Mouse (Mus musculus) thymus, postnatal 14 days (tissue): ENCODE data around the gene Slc39a7.
A peak's percentile ranks its signal among the peaks of the same experiment; 100 is the strongest.
"Not testable (repeated sequence)": the region's sequence is repeated elsewhere in the genome, so short reads cannot be mapped to it uniquely, and the experiment has no call there.

Source experiments
- DNase-seq: peaks from one replicate; pipeline ENCODE4 v3.0.0; 2021

Gene Slc39a7

DNA sequence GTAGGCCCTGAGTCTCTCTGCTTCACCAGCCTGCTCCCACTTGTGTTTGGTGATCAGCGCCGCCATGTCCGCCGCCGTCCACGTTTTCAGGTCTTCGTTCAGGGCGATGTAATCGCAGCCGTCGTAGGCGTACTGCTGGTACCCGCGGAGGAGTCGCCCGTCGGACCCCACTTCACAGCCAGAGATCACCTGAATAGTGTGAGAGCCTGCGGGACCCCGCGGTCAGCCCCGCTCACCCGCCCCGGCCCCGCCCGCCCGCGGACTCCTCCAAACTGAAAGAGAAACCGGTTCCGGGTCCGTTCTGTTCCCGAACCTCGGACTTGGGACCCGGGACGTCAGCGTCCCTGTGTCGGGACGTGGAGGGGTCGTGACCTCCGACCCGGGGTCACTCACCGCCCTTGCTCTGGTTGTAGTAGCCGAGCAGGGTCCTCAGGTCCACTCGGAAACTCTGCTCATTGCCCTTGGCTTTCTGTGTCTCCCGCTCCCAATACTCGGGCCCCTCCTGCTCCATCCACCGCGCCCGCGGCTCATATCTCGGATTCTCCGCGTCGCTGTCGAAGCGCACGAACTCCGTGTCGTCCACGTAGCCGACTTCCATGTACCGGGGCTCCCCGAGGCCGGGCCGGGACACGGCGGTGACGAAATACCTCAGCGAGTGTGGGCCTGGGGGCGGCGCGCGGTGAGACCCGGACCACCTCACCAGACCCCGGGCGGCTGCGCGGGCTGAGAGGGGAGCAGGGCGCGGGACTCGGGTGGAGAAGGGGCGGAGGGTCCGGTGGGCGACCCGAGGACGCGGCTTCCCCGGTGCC is 31.9 kb downstream of the Slc39a7 start:
- DNase-seq, result peak; percentile 26

DNA sequence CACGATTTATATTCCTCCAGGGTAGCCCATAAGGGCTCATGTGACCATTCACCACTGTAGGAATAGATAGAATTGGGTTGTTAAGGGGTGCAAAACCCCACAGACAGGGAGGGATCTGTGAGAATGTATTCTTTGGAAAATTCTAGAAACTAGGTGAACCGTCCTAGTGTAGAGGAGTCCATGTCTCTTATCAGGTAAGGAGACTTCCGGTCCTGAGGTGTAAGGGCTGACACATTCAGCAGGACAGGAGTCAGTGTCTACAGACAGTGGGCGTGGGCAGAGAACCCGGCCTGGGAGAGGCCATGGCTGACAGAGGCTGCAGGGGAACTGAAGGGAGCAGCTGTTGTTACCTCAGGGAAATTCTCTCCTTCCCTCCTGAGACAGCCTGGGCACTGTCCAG is 32.8 kb downstream of the Slc39a7 start:
- DNase-seq, result not testable (repeated sequence)

DNA sequence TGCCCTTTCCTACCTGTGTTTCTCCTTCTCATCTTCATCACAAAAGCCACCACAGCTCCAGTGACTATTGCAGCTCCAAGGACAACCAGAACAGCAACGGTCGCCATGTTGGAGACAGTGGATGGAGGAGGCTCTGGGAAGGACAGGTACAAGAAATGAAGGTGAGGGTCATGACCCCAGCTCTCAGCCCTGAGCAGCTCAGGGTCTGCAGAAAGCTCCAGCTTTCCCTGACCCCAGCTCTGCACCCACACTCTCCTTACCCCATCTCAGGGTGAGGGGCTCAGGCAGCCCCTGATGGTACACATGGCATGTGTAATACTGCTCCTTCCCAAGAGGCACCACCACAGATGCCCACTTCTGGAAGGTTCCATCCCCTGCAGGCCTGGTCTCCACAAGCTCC is 34.5 kb downstream of the Slc39a7 start:
- DNase-seq, result not testable (repeated sequence)

DNA sequence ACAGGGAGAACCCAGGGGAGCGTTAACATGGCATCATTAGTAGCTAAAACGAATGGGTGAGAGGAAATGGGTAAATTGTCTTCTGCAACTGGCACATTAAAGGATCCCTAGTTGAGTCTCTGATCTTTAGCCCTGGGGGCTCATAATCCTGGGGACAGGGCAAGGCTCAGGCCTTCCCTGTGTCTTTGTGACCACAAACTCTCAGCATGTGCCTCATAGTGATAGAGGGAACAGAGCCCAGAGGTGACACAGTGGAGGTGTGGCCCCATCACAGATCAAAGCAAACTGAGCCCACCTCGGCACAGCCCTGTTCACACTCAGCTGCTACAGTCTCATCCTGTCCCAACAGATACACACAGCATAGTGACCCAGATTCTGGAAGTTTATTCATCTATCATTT is 35.8 kb downstream of the Slc39a7 start:
- no peak for DNase-seq

DNA sequence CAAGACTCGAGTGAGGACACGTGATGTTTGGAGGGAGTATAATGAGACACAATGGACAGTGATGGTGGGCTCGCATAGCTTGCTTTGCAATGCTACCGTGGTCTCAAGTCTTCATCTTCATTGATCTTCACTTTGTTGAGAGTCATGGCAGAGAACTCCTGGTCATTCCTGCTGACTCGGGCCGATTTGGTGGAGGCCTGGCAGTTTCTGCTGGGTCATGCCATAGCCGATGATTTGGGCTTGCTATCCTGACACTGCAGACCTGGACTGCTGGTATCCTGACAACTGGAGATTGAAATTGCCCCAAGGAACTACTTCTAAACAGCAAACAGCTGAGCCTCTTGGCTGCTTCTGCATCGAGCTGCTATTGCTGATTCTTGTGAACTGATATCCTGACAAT is 36.5 kb downstream of the Slc39a7 start:
- no peak for DNase-seq

DNA sequence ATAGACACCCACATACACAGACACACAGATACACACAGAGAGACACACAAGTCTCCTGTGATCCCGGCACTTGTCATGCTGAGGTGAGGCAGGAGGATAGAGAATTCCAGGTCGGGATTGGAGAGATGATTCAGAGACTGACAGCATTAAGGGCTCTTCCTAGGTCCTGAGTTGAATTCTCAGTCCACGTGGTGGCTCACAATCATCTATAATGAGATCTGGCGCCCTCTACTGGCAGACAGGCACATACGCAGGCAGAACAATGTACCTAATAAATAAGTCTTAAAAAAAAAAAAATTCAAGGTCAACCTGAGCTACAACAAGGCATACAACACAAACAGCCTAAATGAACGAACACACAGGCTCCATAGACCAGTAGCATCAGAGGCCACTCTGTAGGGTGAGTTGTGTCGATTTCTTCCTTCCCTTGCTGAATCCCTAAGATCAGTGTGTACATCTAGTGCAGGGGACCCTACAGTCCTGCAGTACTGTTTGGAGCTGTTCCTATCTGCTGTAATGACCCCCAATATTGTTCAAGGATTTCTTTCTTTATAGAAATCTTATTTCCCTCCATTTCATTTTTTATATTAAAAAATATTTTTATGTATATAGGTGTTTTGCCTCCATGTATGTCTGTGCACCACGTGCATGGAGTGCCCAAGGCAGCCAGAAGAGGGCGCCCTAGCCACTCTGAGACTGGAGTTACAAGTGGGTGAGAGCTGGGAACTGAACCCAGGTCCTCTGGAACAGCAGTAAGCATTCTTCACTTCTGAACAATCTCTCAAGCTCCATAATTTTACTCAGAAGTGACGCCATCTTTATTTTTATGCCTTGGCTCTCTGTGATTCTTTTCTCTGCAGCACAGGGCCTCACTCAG is 39.5 kb downstream of the Slc39a7 start:
- peak; percentile 62 for DNase-seq

DNA sequence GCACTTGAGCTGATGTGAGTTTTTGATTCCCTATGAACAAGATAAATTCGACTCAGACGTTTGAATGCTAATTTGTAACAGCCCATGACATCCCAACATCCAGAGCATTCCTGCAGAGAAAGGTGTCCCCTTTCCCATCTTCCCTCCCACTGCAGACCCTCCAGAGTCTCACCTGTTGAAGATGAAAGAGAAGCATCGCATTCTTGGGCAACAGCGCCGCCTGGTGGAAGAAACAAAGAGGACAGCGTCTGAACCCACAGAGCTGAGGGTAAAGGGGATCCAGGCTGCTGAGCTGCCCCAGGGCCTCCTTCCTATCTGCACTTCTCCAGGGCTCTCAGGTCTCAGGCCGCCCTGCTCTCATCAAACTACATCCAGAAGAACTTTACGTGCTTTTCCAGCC is 49.3 kb downstream of the Slc39a7 start:
- peak; percentile 83 for DNase-seq

DNA sequence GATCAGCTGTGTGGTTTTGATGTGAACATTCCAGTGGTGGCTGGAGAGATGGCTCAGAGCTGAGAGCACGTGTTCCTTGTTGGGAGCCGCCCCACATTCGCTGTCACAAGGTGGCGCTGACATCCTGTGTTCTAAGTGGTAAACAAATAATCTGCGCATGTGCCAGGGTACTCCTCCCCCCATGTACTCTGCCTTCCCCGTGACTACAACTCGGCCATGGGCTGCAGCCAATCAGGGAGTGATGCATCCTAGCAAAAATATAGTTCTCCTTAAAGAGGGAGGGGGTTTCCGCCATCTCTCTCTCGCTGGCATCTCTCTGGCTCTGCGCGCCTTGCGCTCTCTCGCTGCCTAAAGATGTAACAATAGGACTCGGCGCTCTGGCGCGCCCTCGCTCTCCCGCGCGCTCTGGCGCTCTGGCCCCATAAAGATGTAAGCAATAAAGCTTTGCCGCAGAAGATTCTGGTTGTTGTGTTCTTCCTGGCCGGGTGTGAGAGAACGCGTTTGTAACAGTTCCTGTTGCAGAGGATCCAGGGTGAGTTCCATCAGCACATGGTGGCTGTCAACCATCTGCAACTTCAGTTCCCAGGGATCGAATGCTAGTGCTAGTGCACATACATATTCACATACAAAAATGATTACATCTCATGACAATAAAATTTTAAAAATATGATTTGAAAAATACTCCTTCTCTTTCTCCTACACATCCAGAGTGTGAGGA is 50.1 kb downstream of the Slc39a7 start:
- DNase-seq, result peak; percentile 91

DNA sequence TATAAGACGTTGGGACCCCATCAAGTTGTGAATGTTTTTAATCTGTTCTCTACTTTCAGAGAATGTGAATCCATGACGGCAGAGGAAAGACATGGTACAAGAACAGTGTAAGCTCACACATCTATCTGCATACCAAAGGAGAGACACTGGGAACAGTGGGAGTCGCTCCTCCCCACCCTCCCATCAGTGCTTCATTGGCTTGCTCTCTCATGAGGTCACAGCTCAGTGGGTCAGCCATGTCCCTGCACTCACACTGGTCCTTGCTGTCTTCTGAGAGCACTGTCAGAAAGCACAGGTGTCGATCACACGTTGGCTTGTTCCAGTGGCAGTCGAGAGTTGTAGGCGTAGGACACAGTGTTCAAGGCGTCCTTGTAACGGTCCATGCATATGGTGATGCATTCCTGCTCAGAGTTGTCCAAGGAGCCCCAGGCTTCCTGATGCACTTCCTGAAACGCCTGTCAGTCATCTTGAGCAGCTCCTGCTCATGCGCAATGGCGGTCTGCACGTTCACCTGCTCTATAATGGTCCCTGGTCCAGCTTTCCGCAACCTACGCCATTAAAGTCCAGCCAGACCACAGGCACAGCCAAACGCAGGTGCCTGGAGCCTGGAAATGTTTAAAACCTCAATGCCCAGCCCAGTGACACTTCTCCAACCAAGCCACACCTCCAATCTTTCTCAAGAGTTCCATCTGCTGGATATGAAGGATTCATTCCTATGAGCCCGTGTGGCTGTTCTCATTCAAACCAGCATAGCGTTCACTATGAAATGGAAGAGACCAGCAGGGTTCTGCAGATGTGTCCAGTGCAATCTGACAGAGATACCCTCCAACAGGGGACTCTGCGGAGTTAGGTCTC is 51.1 kb downstream of the Slc39a7 start:
- no peak for DNase-seq

DNA sequence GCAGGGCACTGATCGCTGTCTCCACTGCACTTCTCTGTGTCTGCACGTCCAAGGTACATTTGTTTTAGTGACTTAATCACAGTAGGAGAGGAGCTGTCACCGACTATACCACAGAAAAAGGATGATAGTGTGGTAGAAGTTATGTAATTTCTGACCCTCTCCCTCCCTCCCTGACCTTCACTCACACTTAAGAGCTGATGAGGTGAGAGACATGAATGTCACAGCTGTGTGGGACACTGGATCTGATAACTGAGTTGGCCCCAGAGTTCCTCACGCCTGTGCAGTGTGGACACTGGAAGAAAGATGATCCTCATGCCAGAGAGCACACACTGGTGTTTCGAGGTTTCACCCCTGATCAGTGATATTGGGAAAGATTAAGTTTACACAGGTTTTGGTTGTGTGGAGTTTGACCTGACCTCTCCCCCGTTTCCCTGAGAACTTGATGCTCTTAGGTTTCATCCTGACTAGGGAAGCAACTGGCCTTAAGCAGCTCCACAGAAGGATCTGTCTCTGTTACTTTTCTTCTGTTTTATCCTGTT is 51.9 kb downstream of the Slc39a7 start:
- no peak for DNase-seq

DNA sequence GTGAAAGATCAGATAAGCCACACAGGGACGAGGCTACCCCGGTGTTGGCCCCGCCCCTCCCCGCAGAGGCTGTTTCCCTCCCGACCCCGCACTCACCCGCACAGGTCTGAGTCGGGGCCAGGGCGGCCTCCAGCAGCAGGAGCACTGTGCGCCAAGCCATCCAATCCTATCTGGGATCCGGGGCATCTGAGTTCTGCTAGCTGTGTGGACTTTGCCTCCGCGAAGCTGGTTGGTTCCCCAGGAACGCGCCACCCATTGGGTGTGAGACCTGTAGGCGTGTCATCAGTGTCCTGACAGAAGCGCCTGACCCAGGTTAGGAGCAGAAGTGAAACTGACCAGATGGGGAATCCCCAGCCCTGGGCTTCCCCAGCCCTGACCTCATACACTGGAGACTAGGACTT is 52.9 kb downstream of the Slc39a7 start:
- peak; percentile 60 for DNase-seq
